Mouse (Mus musculus) right cerebral cortex, postnatal 25 days (tissue): ENCODE measurements around the gene Pou2f3.

Experiments
- DNase-seq: peaks from one replicate; pipeline ENCODE4 v3.0.0; 2022

Pou2f3 gene

GRCm38 (mm10) chr9:43210190-43210682, at the start of gene Pou2f3:
Pou2f3 (minus strand) TSS chr9:43210369.
- DNase-seq, result peak; percentile 38

- DNase-seq, result no peak
Observed at GRCm38 (mm10) chr9:43253271-43253681, 43.1 kb upstream of the Pou2f3 start.

GRCm38 (mm10) chr9:43252790-43253189, 42.6 kb upstream of the Pou2f3 start:
- DNase-seq, result no peak

- no peak for DNase-seq
Observed at GRCm38 (mm10) chr9:43251786-43252185, 41.6 kb upstream of the Pou2f3 start.

GRCm38 (mm10) chr9:43246738-43247180, 36.6 kb upstream of the Pou2f3 start:
- DNase-seq, result no peak

GRCm38 (mm10) chr9:43245801-43246570, 35.8 kb upstream of the Pou2f3 start:
- no peak for DNase-seq

- no peak for DNase-seq
Observed at GRCm38 (mm10) chr9:43242432-43242831, 32.3 kb upstream of the Pou2f3 start.

- no peak for DNase-seq
Observed at GRCm38 (mm10) chr9:43241970-43242369, 31.8 kb upstream of the Pou2f3 start.

- no peak for DNase-seq
Observed at GRCm38 (mm10) chr9:43241291-43241690, 31.1 kb upstream of the Pou2f3 start.

GRCm38 (mm10) chr9:43240594-43240900, 30.4 kb upstream of the Pou2f3 start:
- no peak for DNase-seq

- peak; percentile 59 for DNase-seq
Observed at GRCm38 (mm10) chr9:43239712-43240593, 29.8 kb upstream of the Pou2f3 start, which contains the start of gene Oaf. Oaf (minus strand) TSS chr9:43239911.

GRCm38 (mm10) chr9:43238631-43239545, 28.7 kb upstream of the Pou2f3 start:
- DNase-seq, result no peak

- no peak for DNase-seq
Observed at GRCm38 (mm10) chr9:43238167-43238566, 28.0 kb upstream of the Pou2f3 start.

- DNase-seq, result no peak
Observed at GRCm38 (mm10) chr9:43237111-43237775, 27.1 kb upstream of the Pou2f3 start.

GRCm38 (mm10) chr9:43236576-43236975, 26.4 kb upstream of the Pou2f3 start:
- DNase-seq, result no peak

GRCm38 (mm10) chr9:43236106-43236505, 25.9 kb upstream of the Pou2f3 start:
- DNase-seq, result no peak

- no peak for DNase-seq
Observed at GRCm38 (mm10) chr9:43235336-43235735, 25.2 kb upstream of the Pou2f3 start.

GRCm38 (mm10) chr9:43234496-43234895, 24.3 kb upstream of the Pou2f3 start:
- no peak for DNase-seq

- no peak for DNase-seq
Observed at GRCm38 (mm10) chr9:43233515-43233914, 23.3 kb upstream of the Pou2f3 start.

GRCm38 (mm10) chr9:43233044-43233443, 22.9 kb upstream of the Pou2f3 start:
- DNase-seq, result no peak

- no peak for DNase-seq
Observed at GRCm38 (mm10) chr9:43232286-43232685, 22.1 kb upstream of the Pou2f3 start.

- no peak for DNase-seq
Observed at GRCm38 (mm10) chr9:43231805-43232204, 21.6 kb upstream of the Pou2f3 start.
